Mouse (Mus musculus): ENCODE measurements around the gene Ehd1.

DNA sequence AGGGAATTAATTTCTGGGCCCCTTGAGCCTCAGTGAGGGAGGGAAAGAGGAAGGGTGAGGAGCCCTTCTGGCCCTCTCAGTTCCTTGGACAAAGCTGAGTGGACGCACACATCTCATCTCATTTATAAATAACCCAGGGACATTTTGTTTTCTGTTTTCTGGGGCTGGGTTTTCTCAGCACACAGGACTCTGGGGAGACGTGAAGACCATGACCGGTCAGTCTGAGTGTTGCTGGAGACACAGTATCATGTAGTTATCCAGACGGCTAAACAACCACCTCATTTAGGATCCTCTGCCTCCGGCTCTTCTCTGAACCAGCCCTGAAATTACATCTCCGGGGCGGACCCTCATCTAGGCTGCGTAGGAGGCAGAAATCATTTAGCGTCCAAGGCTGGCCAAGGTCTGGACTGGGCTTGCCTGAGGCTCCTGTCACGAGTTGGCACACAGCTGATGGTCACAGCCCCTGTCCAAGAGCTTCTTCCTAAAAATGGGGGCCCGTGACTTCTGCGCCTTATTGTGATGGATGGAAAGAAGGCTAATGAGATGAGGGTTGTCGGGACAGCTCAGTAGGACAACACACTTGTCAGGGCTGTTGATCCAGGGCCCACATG, 2.4 kb upstream of the Ehd1 start:
- no peak for TF ChIP-seq CTCF (IDR thresholded peaks at IDR 0.05; ENCODE audit: extremely low read depth, insufficient read depth, insufficient read length, insufficient replicate concordance)
- TF ChIP-seq POLR2A (IDR thresholded peaks at IDR 0.05; ENCODE audit: low read depth, low read length), result no peak

All from spleen, adult 2 months (tissue).